Mouse (Mus musculus) stomach, adult 2 months (tissue): Measurements from ENCODE around the gene Trpv1. TPM values are rescaled to one million over a fixed set of nuclear protein-coding genes. Genes with fewer than 3 reads are reported as not detected.

Source experiments
- polyA plus RNA-seq: library from polyadenylated mRNA; depleted of rRNA; stranded (reverse); fragments of >200 nt; gene quantifications from 2 replicates; pipeline ENCODE4 v1.2.3, GENCODE M21; 2012; rRNA removed

Trpv1 gene
- polyA plus RNA-seq, result 0.09 TPM in 1 of 2 replicates, not detected in the other

DNA sequence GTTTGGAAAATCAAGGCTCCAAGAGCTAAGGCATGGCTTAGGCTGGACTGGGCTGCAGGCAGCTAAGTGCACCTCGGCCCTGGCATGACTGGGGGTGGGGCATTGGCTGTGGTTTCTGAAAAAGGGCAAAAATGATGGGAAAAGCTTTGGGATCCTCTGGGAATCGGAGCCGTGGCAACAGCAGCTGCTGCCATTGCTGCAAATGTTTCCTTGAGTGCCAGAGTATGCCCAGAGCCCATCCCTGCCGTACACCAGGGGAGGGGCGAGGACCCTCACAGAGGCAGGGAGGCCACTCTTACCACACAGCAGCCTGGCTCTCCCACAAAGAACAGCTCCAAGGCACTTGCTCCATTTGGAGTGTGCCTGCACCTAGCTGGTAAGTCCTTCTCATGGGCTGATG lies at the start of gene Trpv1:
Gene Trpv1 (plus strand): TSS at position 301 of the 400 bp plus-strand sequence.

DNA sequence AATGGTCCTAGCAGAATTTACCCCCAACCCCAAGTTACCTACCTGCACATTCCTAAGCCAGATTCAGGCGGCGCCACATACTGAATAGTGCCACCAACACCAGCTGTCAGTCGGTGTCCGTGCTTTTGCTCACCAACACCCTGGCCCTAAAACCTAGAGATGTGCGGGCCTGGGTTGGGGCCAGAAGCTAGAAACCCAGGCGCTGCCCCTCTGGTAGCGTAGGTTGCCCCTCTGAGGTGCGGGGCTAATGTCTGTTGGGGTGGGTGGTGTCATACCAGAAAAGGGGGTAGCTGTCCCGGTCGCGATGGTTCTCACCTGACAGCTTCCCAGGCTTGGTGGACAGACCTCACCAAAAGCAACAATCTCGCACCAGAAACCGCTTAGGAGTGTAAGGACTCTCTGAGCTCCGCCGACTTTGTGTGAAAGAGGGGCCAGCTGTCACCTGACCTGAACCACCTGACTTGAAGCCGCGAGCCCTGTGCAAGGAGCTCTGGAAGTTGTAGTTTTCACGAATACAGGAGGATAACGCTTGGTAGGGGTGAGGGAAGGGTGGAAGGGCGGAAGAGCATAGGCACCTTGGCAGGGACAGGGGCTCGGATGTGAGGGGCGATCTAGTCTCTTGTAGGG lies 35.4 kb upstream of the Trpv1 start, which contains the start of gene Ctns:
Gene Ctns (minus strand): TSS at position 440 of the 627 bp plus-strand sequence.

DNA sequence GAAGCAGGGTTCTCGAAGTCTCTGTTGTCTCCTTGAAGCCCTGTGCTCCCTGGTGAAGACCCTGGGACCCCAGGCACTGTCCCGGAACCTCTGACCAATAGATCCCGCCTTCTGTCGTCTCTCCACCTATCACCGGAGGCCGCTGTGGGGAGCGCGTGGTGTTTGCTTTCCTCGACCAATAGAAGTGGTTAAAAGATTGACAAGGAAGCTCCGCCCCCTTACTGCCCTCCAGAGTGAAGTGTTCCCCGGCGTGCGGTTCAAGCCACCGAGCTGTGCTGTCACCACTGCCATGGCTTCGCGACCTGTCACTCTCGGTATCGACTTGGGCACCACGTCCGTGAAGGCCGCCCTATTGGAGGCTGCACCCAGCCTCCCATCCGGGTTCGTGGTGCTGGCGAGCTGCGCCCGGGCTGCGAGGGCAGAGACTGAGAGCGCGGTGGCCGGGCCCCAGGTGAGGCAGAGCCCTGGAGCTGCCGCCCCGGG lies 34.8 kb upstream of the Trpv1 start, which contains the start of gene Shpk:
Gene Shpk (plus strand): TSS at position 231 of the 483 bp plus-strand sequence.

DNA sequence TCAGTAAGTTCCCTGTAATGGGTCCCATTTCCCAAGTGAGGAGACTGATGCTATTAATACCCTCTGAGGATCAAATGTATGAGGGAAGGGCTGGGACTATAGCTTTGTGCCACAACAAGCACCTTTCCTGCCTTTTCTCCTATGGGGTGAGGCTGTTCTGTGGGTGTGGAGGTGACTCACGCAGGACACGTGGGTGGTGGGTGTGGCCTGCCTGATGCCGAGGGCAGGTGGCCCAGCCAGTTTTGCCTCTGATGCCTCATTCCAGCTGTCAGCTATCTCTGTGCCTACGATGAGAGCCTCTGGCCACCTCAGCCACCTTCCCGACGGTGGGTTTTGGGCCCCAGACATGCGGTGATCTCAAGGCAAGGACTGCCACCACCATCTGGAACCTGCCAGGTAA lies 33.2 kb downstream of the Trpv1 start, which contains the start of gene Trpv3:
Gene Trpv3 (plus strand): TSS at position 122 of the 400 bp plus-strand sequence.

Other genes starting within 250 kb of the Trpv1 start
- gene P2rx1, start 235.2 kb upstream of the Trpv1 start, polyA plus RNA-seq, result 2.6 and 3.3 TPM in 2 replicates
- 2.8 and 3.7 TPM in 2 replicates for gene Camkk1, start 215.3 kb upstream of the Trpv1 start, polyA plus RNA-seq
- gene Ncbp3, start 186.5 kb upstream of the Trpv1 start, polyA plus RNA-seq, result 0.52 and 0.67 TPM in 2 replicates
- gene Itgae, start 143.7 kb upstream of the Trpv1 start, polyA plus RNA-seq, result 0.28 and 0.52 TPM in 2 replicates
- 1.00 and 1.3 TPM in 2 replicates for gene Haspin, start 96.0 kb upstream of the Trpv1 start, polyA plus RNA-seq
- gene P2rx5, start 73.9 kb upstream of the Trpv1 start, polyA plus RNA-seq, result 0.25 and 0.48 TPM in 2 replicates
- 24.6 and 59.8 TPM in 2 replicates for gene Emc6, start 57.3 kb upstream of the Trpv1 start, polyA plus RNA-seq
- 70.2 and 75.3 TPM in 2 replicates for gene Tax1bp3, start 57.2 kb upstream of the Trpv1 start, polyA plus RNA-seq
- gene Ctns, start 35.2 kb upstream of the Trpv1 start, polyA plus RNA-seq, result 8.0 and 9.1 TPM in 2 replicates
- gene Shpk, start 34.8 kb upstream of the Trpv1 start, polyA plus RNA-seq, result 2.5 and 2.7 TPM in 2 replicates
- 0.15 and 0.26 TPM in 2 replicates for gene Trpv3, start 33.1 kb downstream of the Trpv1 start, polyA plus RNA-seq
- gene Aspa, start 95.3 kb downstream of the Trpv1 start, polyA plus RNA-seq, result 0.08 and 0.17 TPM in 2 replicates
- gene Gm49340, start 95.4 kb downstream of the Trpv1 start, polyA plus RNA-seq, result not detected in 2 replicates
- gene Spata22, start 95.4 kb downstream of the Trpv1 start, polyA plus RNA-seq, result not detected in 2 replicates
- gene Olfr20, start 116.5 kb downstream of the Trpv1 start, polyA plus RNA-seq, result 0.09 TPM in 1 of 2 replicates, not detected in the other
- gene Olfr376, start 137.0 kb downstream of the Trpv1 start, polyA plus RNA-seq, result not detected in 2 replicates
- not detected in 2 replicates for gene Olfr1, start 165.3 kb downstream of the Trpv1 start, polyA plus RNA-seq
- gene Olfr378, start 194.2 kb downstream of the Trpv1 start, polyA plus RNA-seq, result not detected in 2 replicates
- not detected in 2 replicates for gene Olfr380, start 223.2 kb downstream of the Trpv1 start, polyA plus RNA-seq